Mouse (Mus musculus) CH12.LX (cell line): Measurements from ENCODE around the gene C8a. TPM values are rescaled to one million over a fixed set of nuclear protein-coding genes. Genes with fewer than 3 reads are reported as not detected.

Source experiments
- DNase-seq: peaks from one replicate; pipeline ENCODE4 v3.0.0-alpha.2; 2013; ENCODE audit errors: extremely low read depth
- H3K27ac ChIP-seq: 2 replicates; pipeline ENCODE4 v1.5.1; 2012; ENCODE audit warnings: low read depth, mild to moderate bottlenecking, control low read depth, moderate library complexity; ENCODE audit not compliant: insufficient read depth
- H3K27me3 ChIP-seq: replicated peaks from 2 replicates; pipeline ENCODE3; 2012; ENCODE audit warnings: inconsistent platforms
- H3K36me3 ChIP-seq, 2 experiments: replicated peaks in 1 of 2; 2 replicates each; pipeline versions ENCODE3 to v1.6.1; 2012; ENCODE audit warnings: inconsistent platforms in 1 of 2, low read length in 1 of 2, mild to moderate bottlenecking in 1 of 2, mixed read lengths in 1 of 2, moderate library complexity in 1 of 2; ENCODE audit not compliant: control insufficient read depth in 1 of 2, insufficient read depth in 1 of 2
- H3K4me1 ChIP-seq, 2 experiments: 2 replicates each; pipeline ENCODE4 v1.6.1; 2012; ENCODE audit warnings: inconsistent platforms in 1 of 2, moderate library complexity in 1 of 2; ENCODE audit not compliant: insufficient read depth in 2 of 2, control insufficient read depth in 1 of 2
- H3K4me2 ChIP-seq: 2 replicates; pipeline ENCODE4 v1.6.1; 2012; ENCODE audit warnings: low read depth, mild to moderate bottlenecking, control low read depth; ENCODE audit not compliant: poor library complexity, insufficient read depth, severe bottlenecking
- H3K4me3 ChIP-seq, 3 experiments: fragments of 150-350 bp in 1 of 3; sonication (generic) in 1 of 3; replicated peaks in 1 of 3; 2 replicates each; pipeline versions ENCODE3 to v1.5.1; 2011 to 2012; ENCODE audit warnings: low read depth in 2 of 3, low read length in 2 of 3, mild to moderate bottlenecking in 2 of 3, moderate library complexity in 2 of 3, control low read depth in 1 of 3, improper control_type of control experiment in 1 of 3, inconsistent platforms in 1 of 3, mixed read lengths in 1 of 3; ENCODE audit not compliant: poor library complexity in 1 of 3
- H3K79me2 ChIP-seq: replicated peaks from 2 replicates; pipeline ENCODE4 v1.6.1; 2012; ENCODE audit warnings: mild to moderate bottlenecking, moderate library complexity; ENCODE audit not compliant: control insufficient read depth, poor library complexity, insufficient read depth, severe bottlenecking; ENCODE audit errors: extremely low read depth
- H3K9ac ChIP-seq: 2 replicates; pipeline ENCODE4 v1.6.1; 2012; ENCODE audit warnings: low read depth, mild to moderate bottlenecking, control low read depth, moderate library complexity; ENCODE audit not compliant: insufficient read depth
- H3K9me3 ChIP-seq: replicated peaks from 2 replicates; pipeline ENCODE3; 2012; ENCODE audit warnings: low read length, inconsistent platforms, mixed read lengths
- CHD1 ChIP-seq: IDR thresholded peaks from 2 replicates; pipeline ENCODE4 v1.6.1; 2012; ENCODE audit warnings: low read depth, low read length, improper control_type of control experiment, inconsistent platforms
- CTCF ChIP-seq, 2 experiments: IDR thresholded peaks in 1 of 2; conservative IDR thresholded peaks in 1 of 2; 2 replicates each; pipeline ENCODE4 v1.5.1; 2011 to 2012; ENCODE audit warnings: low read depth in 2 of 2, low read length in 2 of 2, improper control_type of control experiment in 1 of 2, inconsistent platforms in 1 of 2, mild to moderate bottlenecking in 1 of 2, moderate library complexity in 1 of 2
- ELF1 ChIP-seq: IDR thresholded peaks from 2 replicates; pipeline ENCODE4 v1.6.1; 2014; ENCODE audit warnings: low read depth, mild to moderate bottlenecking, inconsistent platforms, low read length, improper control_type of control experiment
- EP300 ChIP-seq: IDR thresholded peaks from 2 replicates; pipeline ENCODE4 v1.6.1; 2011; ENCODE audit warnings: low read length, improper control_type of control experiment
- IRF4 ChIP-seq: IDR thresholded peaks from 2 replicates; pipeline ENCODE4 v1.6.1; 2014; ENCODE audit warnings: low read depth, mild to moderate bottlenecking, inconsistent platforms, low read length, improper control_type of control experiment
- JUND ChIP-seq: conservative IDR thresholded peaks from 2 replicates; pipeline ENCODE4 v1.6.1; 2011; ENCODE audit warnings: low read depth, low read length, improper control_type of control experiment
- MEF2A ChIP-seq: IDR thresholded peaks from 2 replicates; pipeline ENCODE4 v1.6.1; 2014; ENCODE audit warnings: low read depth, mild to moderate bottlenecking, inconsistent platforms, low read length, improper control_type of control experiment, borderline replicate concordance
- MXI1 ChIP-seq: IDR thresholded peaks from 2 replicates; pipeline ENCODE4 v1.6.1; 2011; ENCODE audit warnings: mild to moderate bottlenecking, low read depth, low read length, improper control_type of control experiment
- MYC ChIP-seq: IDR thresholded peaks from 2 replicates; pipeline ENCODE4 v1.6.1; 2011; ENCODE audit warnings: low read depth, mild to moderate bottlenecking, improper control_type of control experiment, low read length
- NELFE ChIP-seq: IDR thresholded peaks from 2 replicates; pipeline ENCODE4 v1.6.1; 2011; ENCODE audit warnings: low read depth, low read length, improper control_type of control experiment
- NRF1 ChIP-seq: IDR thresholded peaks from 2 replicates; pipeline ENCODE4 v1.6.1; 2014; ENCODE audit warnings: low read depth, mild to moderate bottlenecking, inconsistent platforms, low read length, improper control_type of control experiment, moderate library complexity
- RAD21 ChIP-seq: IDR thresholded peaks from 2 replicates; pipeline ENCODE4 v1.6.1; 2011; ENCODE audit warnings: low read depth, mild to moderate bottlenecking, low read length, improper control_type of control experiment, moderate library complexity
- SMC3 ChIP-seq: IDR thresholded peaks from 2 replicates; pipeline ENCODE4 v1.6.1; 2011; ENCODE audit warnings: low read depth, low read length, improper control_type of control experiment
- TBP ChIP-seq: conservative IDR thresholded peaks from 2 replicates; pipeline ENCODE4 v1.6.1; 2011; ENCODE audit warnings: low read depth, low read length, improper control_type of control experiment
- USF1 ChIP-seq: IDR thresholded peaks from 2 replicates; pipeline ENCODE4 v1.6.1; 2014; ENCODE audit warnings: low read depth, mild to moderate bottlenecking, inconsistent platforms, low read length, improper control_type of control experiment
- ZMIZ1 ChIP-seq: IDR thresholded peaks from 2 replicates; pipeline ENCODE4 v1.6.1; 2012; ENCODE audit warnings: low read depth, mild to moderate bottlenecking, inconsistent platforms, low read length, improper control_type of control experiment
- dilution Hi-C: fragments of 300-500 bp; cut with MboI; formaldehyde crosslinking; loops from 2 replicates; pipeline ENCODE4 v1.14.3; 2020; ENCODE audit warnings: low sequenced_read_pairs; ENCODE audit not compliant: extremely low pct_unique_long_range_greater_than_20kb, extremely low pct_ligation_motif_present
- in situ Hi-C: fragments of 300-500 bp; cut with MboI; formaldehyde crosslinking; loops from 3 replicates; pipeline ENCODE4 v1.14.3; 2019; ENCODE audit warnings: low sequenced_read_pairs, low pct_ligation_motif_present, low pct_unique_long_range_greater_than_20kb, mixed read lengths
- polyA plus RNA-seq: library from polyadenylated mRNA; unstranded; fragments of >175 nt; gene quantifications from 2 replicates; pipeline ENCODE4 v1.2.1, GENCODE M21; 2012; ENCODE audit warnings: low read depth; ENCODE audit not compliant: insufficient read length
- total RNA-seq, 2 experiments: library from RNA; depleted of rRNA; stranded (reverse); fragments of 300-350 nt in 1 of 2; fragments of >200 nt in 1 of 2; gene quantifications; 2 replicates each; pipeline ENCODE4 v1.2.3; 2012 to 2014

Gene C8a
- total and polyA plus RNA-seq, 3 experiments, result 0.21 to 0.76 (median 0.40) TPM

- H3K9me3 ChIP-seq, result no peaks in the 10 kb centered on the region
- DNase-seq, result peak; percentile 75
- in situ Hi-C loops, result no loop called here
These were observed 35.5 kb upstream of the C8a start for GRCm38 (mm10) chr4:104911685-104912084.

GRCm38 (mm10) chr4:104905049-104905448 lies 28.9 kb upstream of the C8a start:
- no peaks in the 10 kb centered on the region for H3K79me2 ChIP-seq
- no peak overlapping the region for H3K9ac ChIP-seq
- no peaks in the 10 kb centered on the region for H3K27me3 ChIP-seq
- peaks cover 3% of the 10 kb centered on the region for H3K9me3 ChIP-seq
- DNase-seq, result no peak
- no peak for TF ChIP-seq JUND
- no peak for TF ChIP-seq MXI1
- TF ChIP-seq TBP, result no peak
- TF ChIP-seq IRF4, result no peak
- no peak for TF ChIP-seq NELFE
- TF ChIP-seq MYC, result no peak
- no peak for TF ChIP-seq EP300
- no peak for TF ChIP-seq ZMIZ1
- TF ChIP-seq CHD1, result no peak
- TF ChIP-seq MEF2A, result no peak
- no peak for TF ChIP-seq NRF1
- no peak for TF ChIP-seq ELF1
- TF ChIP-seq SMC3, result no peak
- TF ChIP-seq, all 38 proteins: peak for 0
- no peaks in the 10 kb centered on the region for H3K36me3 ChIP-seq
- peaks cover 0 to 4% of the 10 kb centered on the region in 2 experiments; a peak in 1 of 4 replicates for H3K4me1 ChIP-seq
- no peak overlapping the region for H3K27ac ChIP-seq
- no peak overlapping the region for H3K4me2 ChIP-seq
- H3K4me3 ChIP-seq, result no peak overlapping the region
- dilution Hi-C loops (no loop called here), in situ Hi-C loops (no loop called here)

More at GRCm38 (mm10) chr4:104911685-104912084, 35.5 kb upstream of the C8a start:
- no peak overlapping the region for H3K4me2 ChIP-seq
- no peaks in the 10 kb centered on the region for H3K27me3 ChIP-seq
- no peak overlapping the region for H3K27ac ChIP-seq
- no peaks in the 10 kb centered on the region for H3K36me3 ChIP-seq
- dilution Hi-C loops, result no loop called here
- peaks cover 0 to 9% of the 10 kb centered on the region in 2 experiments; a peak in 2 of 4 replicates for H3K4me1 ChIP-seq
- H3K9ac ChIP-seq, result no peak overlapping the region
- TF ChIP-seq CTCF (conservative IDR thresholded peaks at IDR 0.05 in 1 of 2, IDR thresholded peaks at IDR 0.05 in 1 of 2; ENCODE audit: low read depth in 2 of 2, low read length in 2 of 2) (peak; percentile 51 to 68), USF1 (no peak), SMC3 (peak; percentile 55), RAD21 (peak; percentile 52)
- TF ChIP-seq, all 38 proteins: peak for 3
- no peaks in the 10 kb centered on the region for H3K79me2 ChIP-seq
- H3K4me3 ChIP-seq, result no peak overlapping the region
